Mouse (Mus musculus) brain, embryonic 18.5 days (tissue): ENCODE measurements around the gene Dcun1d2.
"Not testable (repeated sequence)": the region's sequence is repeated elsewhere in the genome, so short reads cannot be mapped to it uniquely, and the experiment has no call there.

Source experiments
- DNase-seq: peaks from one replicate; pipeline ENCODE4 v3.0.0-alpha.2; 2012; ENCODE audit warnings: low read depth, low spot score

The Dcun1d2 gene

DNA sequence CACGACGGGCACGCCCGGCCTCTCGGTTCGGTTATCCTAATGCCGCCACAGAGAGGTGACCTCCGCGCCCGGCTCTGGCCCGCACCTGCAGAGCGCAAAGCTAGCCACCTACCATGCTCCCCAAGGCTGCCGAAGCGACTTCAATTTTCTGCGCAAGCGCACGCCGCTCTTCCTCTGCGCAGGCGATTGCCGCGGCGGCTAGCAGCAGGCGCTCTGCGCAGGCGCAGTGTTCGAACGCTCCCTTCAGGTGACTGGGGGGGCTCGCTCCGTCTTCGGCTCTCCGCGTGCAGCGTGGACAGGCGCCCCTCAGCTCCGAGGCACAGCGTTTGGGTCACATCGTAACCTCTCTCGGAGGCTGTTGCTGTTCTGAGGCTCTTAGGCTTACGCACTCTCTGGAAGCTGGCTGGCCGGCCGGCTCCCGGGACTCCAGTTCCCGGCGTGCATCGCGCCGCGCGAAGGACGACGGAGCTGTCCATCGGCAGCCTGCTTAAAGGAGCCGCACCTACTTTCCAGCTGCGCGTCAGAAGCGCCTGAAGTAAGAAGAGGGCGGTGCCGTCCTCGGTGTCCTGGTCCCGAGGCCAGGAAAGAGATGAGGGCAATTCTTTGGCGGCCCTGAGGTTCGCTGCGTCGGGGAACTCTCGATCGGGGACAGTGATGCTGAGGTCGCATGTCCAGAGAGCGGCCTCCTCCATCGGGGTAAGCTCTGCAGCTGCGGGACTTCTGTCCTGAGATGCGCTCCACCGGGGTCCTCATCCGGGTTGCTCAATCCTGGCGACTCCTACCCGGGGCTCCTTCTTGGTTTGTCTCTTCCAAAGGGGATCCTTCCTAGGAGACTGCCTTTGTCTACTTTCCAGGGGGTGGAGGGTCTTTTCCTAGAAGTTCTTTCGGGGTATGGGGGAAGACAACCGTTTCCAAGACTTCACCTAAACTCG lies at the start of gene Dcun1d2, which contains the start of gene Tmco3:
TSS of gene Dcun1d2 (minus strand) at position 440 of the 932 bp plus-strand sequence.
TSS of gene Tmco3 (plus strand) at position 499 of the 932 bp plus-strand sequence.
- DNase-seq, result peak; percentile 90

DNA sequence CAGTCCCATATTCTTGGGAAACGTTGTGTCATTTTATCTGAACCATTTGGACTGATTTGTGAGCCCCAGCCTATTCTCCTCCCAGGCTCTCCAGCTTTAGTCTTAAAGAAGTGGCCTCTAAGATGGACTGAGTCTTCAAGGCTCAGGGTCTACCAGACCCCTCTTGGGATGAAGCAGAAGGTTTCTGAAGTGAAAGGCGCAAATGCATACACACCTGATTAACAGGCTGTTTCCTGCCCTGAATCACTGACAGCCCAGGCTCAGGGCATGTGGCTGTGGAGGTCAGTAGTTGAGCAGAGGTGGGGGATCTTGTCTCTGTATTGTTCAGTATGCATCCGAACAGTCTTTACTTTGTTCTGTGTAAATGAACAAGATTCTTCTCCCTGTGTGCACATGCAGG lies 49.7 kb upstream of the Dcun1d2 start:
- no peak for DNase-seq

DNA sequence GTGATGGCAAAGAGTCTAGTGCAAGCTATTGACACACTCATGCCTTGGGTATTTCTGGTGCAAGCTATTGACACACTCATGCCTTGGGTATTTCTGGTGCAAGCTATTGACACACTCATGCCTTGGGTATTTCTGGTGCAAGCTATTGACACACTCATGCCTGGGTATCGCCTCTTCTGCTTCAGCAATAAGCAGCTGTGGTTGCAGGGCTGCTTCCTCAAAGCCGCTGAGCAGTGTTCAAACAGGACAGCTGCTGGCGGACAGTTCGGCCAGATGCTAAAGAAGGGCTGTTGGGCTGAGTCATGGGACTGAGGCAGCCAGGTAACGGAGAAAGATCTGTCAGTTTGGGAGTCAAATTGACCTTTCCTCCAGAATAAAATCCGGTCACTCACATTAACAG lies 49.3 kb upstream of the Dcun1d2 start:
- not testable (repeated sequence) for DNase-seq

DNA sequence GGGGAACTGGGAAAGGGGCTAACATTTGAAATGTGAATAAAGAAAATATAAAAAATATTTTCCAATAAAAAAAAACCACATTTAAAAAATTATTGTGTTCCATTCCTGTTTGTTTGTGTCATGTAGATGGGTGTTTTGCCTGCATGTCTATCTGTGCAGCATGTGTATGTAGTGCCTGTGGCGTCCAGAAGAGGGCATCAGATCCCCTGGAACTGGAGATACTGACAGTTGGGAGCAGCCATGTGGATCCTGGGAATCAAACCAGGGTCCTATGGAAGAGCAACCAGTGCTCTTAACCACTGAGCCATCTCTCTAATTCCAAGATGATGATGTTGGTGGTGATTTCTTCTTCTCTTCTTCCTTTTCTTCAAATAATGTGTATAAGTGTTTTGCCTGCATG lies 46.7 kb upstream of the Dcun1d2 start:
- no peak for DNase-seq

DNA sequence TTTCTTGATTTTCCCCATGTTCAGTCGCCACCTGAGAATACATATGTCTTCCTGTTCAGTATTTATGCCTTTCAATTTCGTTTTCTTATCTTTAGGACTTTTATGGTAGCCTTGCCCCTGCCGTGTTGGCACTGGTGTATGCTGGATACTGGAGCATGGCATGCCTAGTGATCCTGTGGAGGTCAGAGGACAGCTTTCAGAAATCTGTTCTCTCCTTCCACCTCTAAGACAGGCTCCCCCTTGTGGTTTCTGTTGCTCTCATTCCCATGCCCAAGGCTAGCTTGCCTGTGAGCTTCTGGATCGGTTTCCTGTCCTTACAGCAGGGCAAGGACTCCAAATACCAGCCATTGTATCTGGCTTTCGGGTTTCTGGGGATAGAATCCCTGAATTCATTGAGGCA lies 38.7 kb upstream of the Dcun1d2 start:
- DNase-seq, result no peak

DNA sequence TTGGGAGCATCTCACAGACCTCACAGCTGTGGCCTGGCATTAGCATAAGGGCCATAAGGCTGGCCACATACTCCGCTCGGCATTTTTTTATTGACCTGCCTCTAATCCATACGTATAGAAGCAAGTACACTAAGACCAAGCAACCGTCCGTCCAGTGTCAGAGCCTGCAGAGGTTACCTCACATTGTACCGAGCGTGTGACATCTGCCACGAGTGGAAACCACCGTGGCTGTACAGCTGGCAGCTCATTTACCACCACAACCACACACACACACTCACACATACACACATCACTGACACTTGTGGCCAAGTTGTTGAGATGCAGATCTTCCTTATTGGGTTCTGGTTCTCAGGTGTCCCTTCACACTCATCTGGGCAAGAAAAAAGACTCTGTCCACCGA lies 28.7 kb upstream of the Dcun1d2 start:
- DNase-seq, result no peak

DNA sequence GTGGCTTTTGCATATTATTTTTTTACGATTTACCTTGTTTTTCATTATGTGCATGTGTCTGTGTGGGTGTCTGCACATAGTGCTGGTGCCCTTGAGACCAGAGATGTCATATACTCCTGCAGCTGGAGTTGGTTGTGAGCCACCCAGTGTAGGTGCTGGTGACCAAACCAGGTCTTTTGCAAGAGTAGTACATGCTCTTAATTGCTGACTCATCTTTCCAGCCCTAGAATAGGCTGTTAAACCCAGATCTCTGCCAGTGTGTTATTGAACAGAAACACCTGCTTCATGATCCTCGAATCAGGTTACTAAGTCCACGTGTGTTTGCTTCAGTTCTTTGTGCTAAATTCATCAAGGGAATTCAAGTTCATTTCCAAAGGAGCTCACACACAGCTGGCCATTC lies 27.0 kb upstream of the Dcun1d2 start:
- DNase-seq, result no peak

DNA sequence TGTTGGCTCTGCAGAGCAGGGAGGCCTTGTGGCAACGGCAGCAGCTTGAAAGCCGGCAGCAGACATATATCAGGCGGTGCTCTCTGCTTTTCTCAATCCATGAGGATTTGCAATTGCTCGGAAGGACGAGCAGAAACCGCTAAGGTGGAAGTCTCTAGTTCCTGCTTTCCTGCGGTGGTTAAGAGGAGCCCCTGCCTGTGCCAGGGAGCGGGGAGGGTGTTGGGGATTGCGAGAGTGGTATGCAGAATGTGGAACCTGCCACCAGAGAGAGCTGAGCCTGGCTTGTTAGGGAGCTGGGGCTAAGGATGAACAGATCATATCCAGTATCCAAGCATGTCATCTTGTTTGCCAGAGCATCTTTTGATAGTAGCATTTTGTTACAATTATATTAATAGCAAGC lies 19.0 kb upstream of the Dcun1d2 start:
- no peak for DNase-seq

DNA sequence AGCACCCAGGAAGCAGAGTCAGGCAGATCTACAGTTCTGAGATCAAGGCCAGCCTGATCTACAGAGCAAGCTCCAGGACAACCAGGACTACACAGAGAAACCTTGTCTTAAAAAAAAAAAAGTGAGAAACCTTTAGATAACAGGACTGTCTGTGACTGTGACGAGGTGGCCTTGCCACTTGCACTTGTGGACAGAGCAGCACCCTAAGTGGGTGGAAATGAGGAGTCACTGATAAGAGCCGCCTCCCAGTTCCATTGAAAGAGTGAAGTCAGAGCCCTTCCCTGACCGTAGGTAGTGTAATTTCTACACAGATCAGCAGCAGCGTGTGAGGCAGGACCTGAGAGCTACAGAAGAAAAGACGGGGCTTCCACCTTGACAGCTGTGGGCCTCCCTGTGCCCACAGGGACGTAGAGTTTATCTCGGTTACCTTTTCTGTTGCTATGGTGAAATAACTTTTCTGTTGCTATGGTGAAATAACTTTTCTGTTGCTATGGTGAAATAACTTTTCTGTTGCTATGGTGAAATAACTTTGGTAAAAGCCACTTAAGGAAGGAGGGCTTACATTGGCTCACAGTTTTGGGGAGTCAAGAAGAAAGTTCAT lies 18.5 kb upstream of the Dcun1d2 start:
- DNase-seq, result no peak

DNA sequence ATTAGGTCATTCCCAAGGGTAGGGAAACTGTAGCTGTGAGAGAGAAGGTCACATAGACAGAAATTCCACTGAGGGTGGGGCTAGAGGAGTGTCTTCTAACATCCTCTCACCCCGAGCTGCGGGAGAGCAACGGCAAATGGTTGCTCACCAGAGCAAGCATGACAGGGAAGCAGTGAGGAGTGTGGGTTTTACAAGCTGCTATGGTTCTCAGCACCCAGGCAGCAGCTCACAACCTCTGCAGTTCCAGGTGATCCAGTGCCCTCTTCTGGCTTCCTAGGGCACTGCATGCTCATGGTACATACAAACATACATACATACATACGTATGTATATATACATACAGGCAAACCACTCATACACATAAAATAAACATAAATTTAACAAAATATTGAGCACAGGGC lies 18.0 kb upstream of the Dcun1d2 start:
- no peak for DNase-seq

DNA sequence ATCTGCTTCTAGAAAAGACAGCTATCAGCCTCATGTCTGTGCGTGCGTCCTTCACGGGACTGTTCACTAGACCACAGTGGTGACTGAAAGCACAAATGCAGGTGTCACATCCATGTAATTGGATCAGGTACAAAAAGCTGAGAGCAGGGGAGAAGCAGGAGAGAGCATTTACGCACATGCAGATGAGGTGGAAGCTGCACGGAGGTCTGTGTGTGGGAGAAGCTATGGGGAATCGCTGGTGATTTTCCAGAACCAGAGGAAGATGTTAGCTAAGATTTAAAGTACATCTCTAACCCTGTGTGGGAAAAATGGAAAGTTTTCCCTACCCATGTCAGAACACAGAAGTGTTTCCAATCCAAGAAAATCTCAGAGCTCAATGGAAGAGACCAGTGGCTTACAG lies 17.5 kb upstream of the Dcun1d2 start:
- no peak for DNase-seq

DNA sequence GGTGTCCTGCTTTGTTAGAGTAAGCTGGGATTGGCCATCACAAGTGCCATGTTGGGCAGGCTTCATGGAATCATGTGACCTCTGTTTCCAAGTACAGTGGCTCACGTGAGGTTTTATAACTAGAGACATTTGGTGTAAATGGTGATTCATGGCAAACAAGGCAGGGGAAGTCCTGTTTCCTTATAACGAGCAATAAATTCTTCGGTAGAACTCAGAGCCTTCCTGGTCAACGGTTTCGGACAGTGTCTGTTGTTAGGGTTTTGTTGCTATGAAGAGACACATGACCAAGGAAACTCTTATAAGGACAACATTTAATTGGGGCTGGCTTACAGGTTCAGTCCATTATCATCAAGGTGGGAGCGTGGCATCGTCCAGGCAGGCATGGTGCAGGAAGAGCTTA lies 13.1 kb upstream of the Dcun1d2 start:
- no peak for DNase-seq

DNA sequence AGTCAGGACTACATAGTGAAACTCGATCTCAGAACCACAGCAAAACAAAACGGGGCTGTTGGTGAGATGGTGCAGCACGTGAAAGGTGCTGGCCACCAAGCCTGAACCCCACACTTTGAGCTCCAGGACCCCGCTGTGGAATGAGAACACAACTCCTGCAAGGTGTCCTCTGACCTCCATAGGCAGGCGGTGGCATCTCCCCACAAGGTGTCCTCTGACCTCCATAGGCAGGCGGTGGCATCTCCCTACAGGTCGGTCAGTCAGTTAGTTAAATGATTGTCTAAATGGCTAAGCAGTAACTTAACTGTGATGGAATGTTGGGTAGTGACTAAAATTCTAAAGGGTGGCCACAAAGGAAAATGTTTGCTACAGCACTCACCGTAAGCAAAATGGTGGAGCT lies 11.6 kb upstream of the Dcun1d2 start:
- no peak for DNase-seq

DNA sequence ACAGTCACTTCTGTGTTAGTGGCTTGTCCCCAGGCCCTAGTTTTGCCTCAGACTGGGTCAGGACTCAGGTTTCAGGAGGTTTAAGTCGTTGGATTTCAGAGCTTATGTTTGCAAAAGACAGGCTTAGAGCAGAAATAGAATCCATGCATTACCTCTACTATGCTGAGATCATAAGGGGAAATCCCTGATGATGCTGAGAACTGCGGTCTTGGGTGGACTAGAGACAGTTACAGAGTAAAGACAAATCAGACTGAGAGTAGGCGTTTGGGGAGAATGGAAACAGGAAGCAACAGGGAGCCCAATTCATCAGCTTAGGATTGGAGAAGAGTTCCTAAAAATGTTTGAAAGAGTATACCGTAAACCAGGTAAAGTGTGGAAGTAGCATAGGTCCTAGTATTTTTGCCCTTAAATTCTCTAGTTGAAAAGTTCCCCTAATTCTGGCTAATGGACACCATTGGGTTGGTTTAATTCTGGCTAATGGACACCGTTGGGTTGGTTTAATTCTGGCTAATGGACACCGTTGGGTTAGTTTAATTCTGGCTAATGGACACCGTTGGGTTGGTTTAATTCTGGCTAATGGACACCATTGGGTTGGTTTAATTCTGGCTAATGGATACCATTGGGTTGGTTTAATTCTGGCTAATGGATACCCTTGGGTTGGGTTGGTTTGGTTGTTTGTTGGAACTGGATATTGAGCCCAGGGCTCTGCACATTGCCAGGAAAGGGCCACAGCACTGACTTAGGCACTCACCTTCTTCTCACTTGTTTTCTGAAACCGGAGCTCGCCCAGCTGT lies 5.9 kb upstream of the Dcun1d2 start:
- DNase-seq, result no peak

DNA sequence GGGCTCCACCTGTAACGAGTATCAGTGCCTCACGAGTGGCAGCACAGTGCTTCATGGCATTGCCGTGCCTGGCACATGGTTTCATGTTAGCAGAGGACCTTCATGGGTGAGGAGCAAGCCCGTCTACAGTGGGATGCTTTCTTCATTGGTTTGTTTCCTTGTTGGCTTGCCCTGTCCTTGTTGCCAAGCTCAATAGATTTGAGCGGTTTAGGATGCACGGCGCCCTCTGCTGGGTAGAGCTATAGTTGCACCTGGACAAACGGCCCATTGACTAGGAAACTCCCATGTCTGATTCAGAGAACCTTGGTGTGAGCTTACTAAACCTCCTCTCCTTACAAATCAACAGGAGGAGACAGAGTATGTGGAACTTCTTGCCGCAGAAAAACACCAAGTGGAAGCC lies 4.4 kb upstream of the Dcun1d2 start:
- DNase-seq, result no peak

DNA sequence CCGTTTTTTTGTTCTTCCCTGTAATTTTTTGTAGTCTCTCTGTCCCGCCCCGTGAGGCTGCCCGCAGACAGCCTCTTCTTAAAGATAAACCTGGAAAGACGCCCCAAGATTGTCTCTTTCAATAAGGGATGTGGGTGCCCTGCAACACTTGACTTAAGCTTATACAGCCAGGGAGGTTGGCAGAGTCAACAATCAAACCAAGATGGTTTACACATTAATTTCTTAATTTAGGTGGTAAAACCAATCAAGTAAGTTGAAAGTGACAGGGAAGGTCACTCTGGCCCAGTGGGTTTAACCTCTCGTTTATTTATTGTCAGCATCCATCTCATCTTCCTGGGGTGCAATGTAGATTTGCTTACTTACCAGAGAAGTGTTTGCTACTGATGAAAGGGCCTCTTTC lies 715 bp upstream of the Dcun1d2 start:
- DNase-seq, result no peak

DNA sequence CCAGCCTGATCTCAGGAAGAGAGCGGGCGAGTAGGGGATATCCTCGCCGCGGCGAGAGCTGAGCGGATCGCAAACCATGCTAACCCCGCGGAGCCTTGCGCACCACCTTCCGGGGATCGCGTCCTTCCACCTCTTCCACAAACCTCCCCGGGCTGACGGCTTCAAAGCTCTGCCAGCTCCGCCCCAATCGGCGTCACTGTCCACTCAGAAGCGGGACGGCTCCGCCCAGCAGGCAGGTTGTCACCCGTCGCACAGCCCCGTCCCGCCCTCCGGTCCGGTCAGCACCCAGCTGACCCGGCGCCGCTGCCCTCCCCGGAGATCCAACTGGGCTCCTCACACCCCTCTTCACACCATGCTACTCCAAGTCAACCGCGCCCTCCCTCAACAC lies 633 bp downstream of the Dcun1d2 start:
- DNase-seq, result peak; percentile 22

DNA sequence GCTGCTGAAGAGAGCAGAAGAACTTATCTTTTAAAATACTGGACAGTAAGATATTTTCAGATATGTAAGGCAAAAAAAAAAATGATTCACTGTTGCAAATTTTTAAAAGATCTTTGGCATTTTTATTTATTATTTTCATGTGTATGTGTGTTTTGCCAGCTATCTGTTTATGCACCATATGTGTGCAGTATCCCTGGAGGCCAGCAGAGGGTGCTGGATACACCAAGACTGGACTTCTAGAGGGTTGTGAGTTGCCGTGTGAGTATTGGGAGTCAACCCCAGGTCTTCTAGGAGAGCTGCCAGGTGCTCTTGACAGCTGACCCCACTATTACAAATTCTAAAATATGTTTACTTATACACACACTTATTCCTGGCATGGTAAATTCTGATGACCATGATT lies 4.7 kb downstream of the Dcun1d2 start:
- no peak for DNase-seq

DNA sequence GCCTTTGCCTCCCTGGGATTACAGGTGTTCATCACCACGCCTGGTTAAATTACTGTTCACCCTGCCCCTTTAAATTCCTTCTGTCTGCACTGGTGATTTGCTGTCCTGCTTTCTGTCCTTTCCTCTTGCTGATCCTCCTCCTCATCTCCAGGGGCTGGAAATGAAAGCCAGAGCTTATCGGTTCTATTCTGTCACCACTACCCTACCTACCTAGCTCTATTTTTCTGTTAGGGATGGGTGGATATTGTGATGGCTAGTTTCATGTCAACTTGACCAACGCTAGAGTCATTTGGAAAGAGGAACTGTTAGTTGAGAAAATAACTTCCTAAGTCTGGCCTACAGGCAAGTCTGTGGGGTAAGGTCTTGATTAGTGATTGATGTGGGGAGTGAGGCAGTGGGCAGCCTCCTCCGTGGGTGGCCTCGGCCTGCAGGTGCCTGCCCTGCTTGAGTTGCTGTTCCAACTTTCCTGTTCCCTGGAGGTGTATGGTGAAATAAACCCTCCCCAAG lies 10.9 kb downstream of the Dcun1d2 start:
- no peak for DNase-seq

DNA sequence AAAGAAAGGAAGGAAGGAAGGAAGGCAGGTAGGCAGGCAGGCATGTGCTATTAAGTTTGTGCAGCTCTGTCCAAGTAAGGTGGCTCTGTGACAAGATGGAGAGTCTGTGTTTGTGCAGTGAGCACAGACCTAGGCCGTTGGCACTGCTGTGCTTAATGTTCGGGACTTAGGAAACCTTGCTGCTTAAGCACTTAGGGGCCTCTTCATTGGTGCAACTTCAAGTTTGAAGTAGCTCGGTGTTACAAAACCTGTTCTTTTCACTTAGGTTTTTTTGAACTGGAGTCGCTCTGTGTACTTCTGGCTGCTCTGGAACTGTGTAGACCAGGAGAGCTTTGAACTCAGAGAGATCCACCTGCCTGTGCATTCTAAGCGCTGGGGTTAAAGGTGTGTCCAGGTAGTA lies 15.1 kb downstream of the Dcun1d2 start:
- no peak for DNase-seq

DNA sequence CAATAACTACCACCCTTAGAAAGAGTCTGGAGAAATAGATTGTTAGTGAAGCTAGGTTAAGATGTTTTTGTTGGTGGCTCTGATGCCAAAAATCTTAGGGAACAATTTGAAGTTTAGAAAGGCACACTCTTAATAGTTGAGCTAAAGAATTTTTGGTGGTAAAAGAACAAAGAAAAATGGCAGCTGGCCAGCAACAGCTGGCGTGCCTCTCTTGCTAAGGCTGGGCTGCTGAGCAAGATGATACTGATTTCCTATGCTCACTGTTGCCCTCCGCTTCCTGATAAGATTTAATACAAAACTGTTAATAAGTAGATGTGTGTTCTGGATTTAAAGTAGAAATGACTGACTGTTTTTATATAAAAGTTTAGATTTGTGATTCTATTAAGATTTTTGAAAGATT lies 20.4 kb downstream of the Dcun1d2 start:
- DNase-seq, result no peak

DNA sequence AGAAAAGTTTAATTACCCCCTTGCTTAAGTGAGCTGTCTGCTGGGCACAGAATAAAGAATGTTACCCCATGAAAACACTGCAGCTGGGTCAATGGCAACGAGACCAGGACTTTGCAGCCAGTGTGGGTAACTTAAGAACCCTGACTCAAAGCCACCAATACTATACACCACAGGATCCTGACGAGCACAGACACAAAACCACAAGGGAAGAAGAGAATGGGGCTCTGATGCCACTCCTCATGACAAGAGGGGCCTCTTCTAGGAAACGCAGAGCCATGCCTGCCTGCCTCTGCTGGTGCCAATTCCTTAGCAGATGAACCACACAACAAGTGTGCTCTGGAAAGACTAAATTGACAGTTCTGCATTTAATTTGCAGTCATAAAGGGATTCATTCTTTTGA lies 24.6 kb downstream of the Dcun1d2 start:
- DNase-seq, result no peak
